Mouse (Mus musculus): ENCODE measurements around the gene Gm43302.
A peak's percentile ranks its signal among the peaks of the same experiment; 100 is the strongest.
"Not testable (repeated sequence)": the region's sequence is repeated elsewhere in the genome, so short reads cannot be mapped to it uniquely, and the experiment has no call there.

Gm43302 gene

DNA sequence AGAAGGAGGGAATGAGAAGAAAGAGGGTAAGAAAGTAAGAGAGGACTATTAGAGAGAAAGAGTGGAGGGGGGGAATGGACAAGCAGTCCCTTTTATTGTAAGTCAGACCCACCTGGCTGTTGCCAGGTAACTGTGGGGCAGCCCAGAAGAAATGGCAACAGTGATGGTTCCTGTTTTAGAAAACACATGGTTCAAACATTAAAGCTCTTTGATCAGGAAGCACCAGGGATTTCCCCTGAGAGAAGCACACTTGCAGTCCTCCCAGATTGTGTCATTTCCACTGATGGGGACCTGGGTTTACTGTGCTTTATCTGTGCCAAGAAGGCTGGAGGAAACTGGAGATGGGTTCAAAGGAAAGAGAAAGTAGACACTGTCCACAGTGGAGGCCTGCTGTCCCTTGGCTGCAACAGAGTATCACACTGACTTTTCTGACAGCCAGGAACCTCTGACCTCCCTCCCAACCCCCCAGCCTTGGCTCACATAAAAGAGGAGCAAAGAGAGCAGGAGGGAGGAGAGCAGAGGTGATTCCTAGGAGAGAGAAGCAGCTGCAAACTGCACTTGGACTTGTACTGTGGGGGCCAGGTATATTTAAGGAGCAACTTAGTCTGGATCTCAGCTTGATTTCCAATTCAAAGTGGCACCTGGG is 95.5 kb downstream of the Gm43302 start:
- DNase-seq (ENCODE audit: low read depth) = peak; percentile 35

DNA sequence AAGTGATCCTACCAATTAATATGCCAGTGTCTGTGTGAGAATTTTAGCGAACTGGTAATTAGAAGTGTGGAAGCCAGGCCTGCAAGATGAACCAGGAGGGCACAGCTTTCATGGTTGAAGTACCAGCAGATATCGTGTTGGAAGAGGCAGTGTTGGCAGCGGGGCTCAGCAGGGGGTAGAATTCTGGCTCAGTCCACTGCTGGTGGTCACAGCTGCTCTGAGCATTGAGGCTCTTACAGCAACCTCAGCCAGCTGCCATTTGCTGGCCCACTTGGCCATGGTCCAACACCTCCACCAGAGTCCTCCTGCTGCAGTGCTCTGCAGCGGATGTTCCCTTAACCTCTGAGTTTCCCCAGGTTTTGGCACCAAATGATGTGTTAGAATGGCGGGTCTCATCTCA is 97.2 kb downstream of the Gm43302 start:
- DNase-seq (ENCODE audit: low read depth) = not testable (repeated sequence)

- not testable (repeated sequence) for DNase-seq (ENCODE audit: low read depth)
Observed at GRCm38 (mm10) chr5:105192536-105192935, 101.0 kb downstream of the Gm43302 start.

- DNase-seq (ENCODE audit: low read depth) = no peak
Observed at GRCm38 (mm10) chr5:105181446-105181845, 112.0 kb downstream of the Gm43302 start.
